10 mouse cellular contexts compared by ENCODE assay signal in the genomic region with DNA sequence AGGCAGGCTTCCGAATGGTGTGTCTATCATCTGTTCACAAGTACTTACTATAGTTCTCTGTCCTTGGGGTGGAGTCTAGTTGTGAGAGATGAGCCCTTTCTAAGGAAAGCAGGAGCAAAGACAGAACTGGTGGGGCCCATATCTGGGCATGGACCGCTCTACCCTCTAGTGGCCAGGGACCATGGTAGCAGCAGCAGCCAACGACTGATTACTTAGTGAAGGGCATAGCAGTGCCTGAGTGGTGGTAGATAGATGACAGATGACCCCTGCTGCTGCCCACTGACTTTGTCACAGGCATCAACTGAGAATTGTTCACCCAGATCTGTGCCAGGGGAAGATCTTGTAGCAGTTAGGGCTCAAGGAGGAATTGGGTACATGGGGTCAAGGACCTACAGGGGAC. TPM values are rescaled to one million over a fixed set of nuclear protein-coding genes. Genes with fewer than 3 reads are reported as not detected.
DNase-seq lines count a peak whose midpoint lies in the region; ATAC-seq lines count a peak whose summit lies in the region.
"Had no signal": no experiment of that assay in that cellular context is flagged by ENCODE, and none has a peak within 500 bp of the region (broad histone marks: within the 10 kb centered on the region; RNA-seq: fewer than 3 reads in every experiment).

No protein-coding gene starts in this region.

- intact Hi-C loops in heart, postnatal 10 days (cut with DNase I), result no loop called here
- intact Hi-C loops in heart, postnatal 14 days (cut with DNase I), result no loop called here

- DNase-seq in heart, postnatal 10 days, result peak; percentile 35 to 63
- no peak for DNase-seq in heart, postnatal 14 days
- DNase-seq in neural tube, embryonic 11.5 days (ENCODE audit: low spot score), result peak; percentile 42
- peak; percentile 70 for DNase-seq in adrenal gland, postnatal 10 days
- peak; percentile 45 for DNase-seq in lung, postnatal 14 days
- no peak for DNase-seq in natural killer cell, adult 2 months (ENCODE audit: low spot score in 2 of 2)
- DNase-seq in urinary bladder, postnatal 10 days (ENCODE audit: low spot score), result no peak

- no peaks in the 10 kb centered on the region for H3K36me3 ChIP-seq in neural tube, embryonic 11.5 days (ENCODE audit: control insufficient read depth, insufficient read depth, low read length)
- H3K36me3 ChIP-seq in neural tube, embryonic 15.5 days, result no peaks in the 10 kb centered on the region
- H3K36me3 ChIP-seq: hindbrain, embryonic 15.5 days had no signal

- 24% methylated on average over 3 of the region's 3 CpGs for WGBS in neural tube, embryonic 11.5 days
- 18% methylated on average over 3 of the region's 3 CpGs for WGBS in neural tube, embryonic 15.5 days

- H3K9ac ChIP-seq in neural tube, embryonic 11.5 days (ENCODE audit: low read length), result no peak overlapping the region
- H3K9ac ChIP-seq in neural tube, embryonic 15.5 days (replicated peaks), result no peak overlapping the region
- H3K9ac ChIP-seq: hindbrain, embryonic 15.5 days had no signal

- no peak overlapping the region for H3K4me2 ChIP-seq in neural tube, embryonic 11.5 days (ENCODE audit: low read depth)
- no peak overlapping the region for H3K4me2 ChIP-seq in neural tube, embryonic 15.5 days
- H3K4me2 ChIP-seq: hindbrain, embryonic 15.5 days had no signal

- H3K27ac ChIP-seq in neural tube, embryonic 11.5 days (ENCODE audit: low read depth, low read length), result no peak overlapping the region
- no peak overlapping the region for H3K27ac ChIP-seq in neural tube, embryonic 15.5 days (replicated peaks)
- H3K27ac ChIP-seq: hindbrain, embryonic 15.5 days; macrophage had no signal

- no peak overlapping the region for H3K4me3 ChIP-seq in neural tube, embryonic 11.5 days (ENCODE audit: low read depth, low read length)
- no peak overlapping the region for H3K4me3 ChIP-seq in neural tube, embryonic 15.5 days (replicated peaks)
- H3K4me3 ChIP-seq: hindbrain, embryonic 15.5 days had no signal

- ATAC-seq in neural tube, embryonic 11.5 days (ENCODE audit: insufficient read depth, low FRiP score, low TSS enrichment), result peak; percentile 56; the same call in 1 of the 2 replicates
- ATAC-seq in neural tube, embryonic 15.5 days (ENCODE audit: low FRiP score), result no peak

- no peaks in the 10 kb centered on the region for H3K9me3 ChIP-seq in neural tube, embryonic 11.5 days (ENCODE audit: control insufficient read depth, low read length)
- no peaks in the 10 kb centered on the region for H3K9me3 ChIP-seq in neural tube, embryonic 15.5 days (replicated peaks)
- H3K9me3 ChIP-seq: hindbrain, embryonic 15.5 days had no signal

- H3K4me1 ChIP-seq in neural tube, embryonic 11.5 days (ENCODE audit: control insufficient read depth, insufficient read depth, low read length), result peaks cover 5% of the 10 kb centered on the region; the same call in 1 of the 2 replicates
- peaks cover 9% of the 10 kb centered on the region for H3K4me1 ChIP-seq in neural tube, embryonic 15.5 days

- H3K27me3 ChIP-seq in neural tube, embryonic 11.5 days (ENCODE audit: control insufficient read depth, insufficient read depth, low read length), result peaks cover 12% of the 10 kb centered on the region
- peaks cover 17% of the 10 kb centered on the region; the same call in 1 of the 2 replicates for H3K27me3 ChIP-seq in neural tube, embryonic 15.5 days (replicated peaks)

RNA-seq across cellular contexts. Expression of gene Fam181a, which starts 12.0 kb away (rescaled TPM):
- total RNA-seq in heart, postnatal 10 days (2021), result not detected
- total RNA-seq in heart, postnatal 14 days (2021), result not detected
- polyA plus RNA-seq in neural tube, embryonic 11.5 days (2014; fragmentation: Nextera tagmentation; extraction: Ambion mirVana), result 23.7 and 24.2 TPM in 2 replicates
- polyA plus RNA-seq in neural tube, embryonic 15.5 days (2015; fragmentation: Nextera tagmentation; extraction: Ambion mirVana), result 4.9 and 6.9 TPM in 2 replicates
- total RNA-seq in adrenal gland, postnatal 10 days (2021), result not detected
- polyA plus RNA-seq: macrophage had no signal

RNA-seq across cellular contexts. Expression of gene Asb2, which starts 33.0 kb away (rescaled TPM):
- 100 to 1,000 TPM; 406 to 430 TPM for total RNA-seq in heart, postnatal 10 days (2021)
- 100 to 1,000 TPM; 470 to 485 TPM for total RNA-seq in heart, postnatal 14 days (2021)
- polyA plus RNA-seq in neural tube, embryonic 11.5 days (2014; fragmentation: Nextera tagmentation; extraction: Ambion mirVana), result 2.9 and 3.4 TPM in 2 replicates
- polyA plus RNA-seq in neural tube, embryonic 15.5 days (2015; fragmentation: Nextera tagmentation; extraction: Ambion mirVana), result 2.1 and 3.3 TPM in 2 replicates
- 10 to 100 TPM in 1 of 2 experiments, 1 to 10 TPM in 1; 5.5 to 20.3 TPM for total RNA-seq in adrenal gland, postnatal 10 days (2021)

Comparison
In these comparisons a context has a peak if more than half of its experiments do, and no peak if none do; other contexts are left out.
1. DNase-seq: peak in heart, postnatal 10 days (2 of 2), neural tube, embryonic 11.5 days (single experiment), adrenal gland, postnatal 10 days (single experiment) and lung, postnatal 14 days (single experiment); none in heart, postnatal 14 days (0 of 2), natural killer cell, adult 2 months (0 of 2) and urinary bladder, postnatal 10 days (single experiment).
2. RNA of gene Asb2, which starts 33.0 kb away (total RNA-seq): 470 to 485 TPM in heart, postnatal 14 days and 406 to 430 TPM in heart, postnatal 10 days; 5.5 to 20.3 TPM in adrenal gland, postnatal 10 days; every median in the first group is over 10 times any median in the second.